Mouse (Mus musculus) small intestine, adult 2 months (tissue): ENCODE data around the gene Glis3.

Experiments used
- CTCF ChIP-seq: fragments of 200-500 bp; IDR thresholded peaks from 2 replicates; pipeline ENCODE4 v1.5.1; 2012; ENCODE audit warnings: low read depth, mild to moderate bottlenecking, control low read depth, inconsistent platforms, low read length, moderate library complexity, mixed read lengths; ENCODE audit not compliant: insufficient replicate concordance, insufficient read length; ENCODE audit errors: extremely low read depth
- POLR2A ChIP-seq: fragments of 200-500 bp; IDR thresholded peaks from 2 replicates; pipeline ENCODE4 v1.6.1; 2012; ENCODE audit warnings: low read depth, mild to moderate bottlenecking, control low read depth, inconsistent platforms, low read length, moderate library complexity

GRCm38 (mm10) chr19:28520128-28520745 lies 159.6 kb downstream of the Glis3 start:
- TF ChIP-seq POLR2A (no peak), CTCF (no peak; the same call in 1 of the 2 replicates)
